Mouse (Mus musculus) heart, embryonic 14.5 days (tissue): Measurements from ENCODE around the gene Gpx4. TPM values are rescaled to one million over a fixed set of nuclear protein-coding genes. Genes with fewer than 3 reads are reported as not detected.
A peak's percentile ranks its signal among the peaks of the same experiment; 100 is the strongest.
"Not testable (repeated sequence)": the region's sequence is repeated elsewhere in the genome, so short reads cannot be mapped to it uniquely, and the experiment has no call there.

Source experiments
- ATAC-seq: fragments of 200-750 bp; cut with Nextera tagmentation; 2 replicates; pipeline ENCODE4 v1.8.0; 2017; ENCODE audit warnings: low read depth, moderate TSS enrichment; ENCODE audit not compliant: insufficient number of reproducible peaks, insufficient read depth, low FRiP score
- H3K27ac ChIP-seq, 2 experiments: fragments of 200-500 bp in 1 of 2; fragments of 300-500 bp in 1 of 2; sonication (generic) in 1 of 2; replicated peaks in 1 of 2; 2 replicates each; pipeline ENCODE4 v1.5.1; 2012 to 2014; ENCODE audit warnings: low read depth in 2 of 2, low read length in 2 of 2, control low read depth in 1 of 2, mild to moderate bottlenecking in 1 of 2, mixed read lengths in 1 of 2; ENCODE audit not compliant: control insufficient read depth in 1 of 2, insufficient read depth in 1 of 2
- H3K27me3 ChIP-seq: fragments of 300-500 bp; sonication (generic); 2 replicates; pipeline ENCODE4 v1.6.1; 2014; ENCODE audit warnings: mild to moderate bottlenecking, low read length, control low read depth; ENCODE audit not compliant: control insufficient read depth, insufficient read depth
- H3K36me3 ChIP-seq: fragments of 300-500 bp; sonication (generic); 2 replicates; pipeline ENCODE4 v1.6.1; 2014; ENCODE audit warnings: mild to moderate bottlenecking, control low read depth, low read length, mixed read lengths; ENCODE audit not compliant: control insufficient read depth, insufficient read depth
- H3K4me1 ChIP-seq, 2 experiments: fragments of 200-500 bp in 1 of 2; fragments of 300-500 bp in 1 of 2; sonication (generic) in 1 of 2; 2 replicates each; pipeline ENCODE4 v1.6.1; 2012 to 2014; ENCODE audit warnings: low read length in 2 of 2, control low read depth in 1 of 2, mixed read lengths in 1 of 2; ENCODE audit not compliant: control insufficient read depth in 2 of 2, insufficient read depth in 2 of 2
- H3K4me2 ChIP-seq: fragments of 300-500 bp; sonication (generic); 2 replicates; pipeline ENCODE4 v1.6.1; 2014; ENCODE audit warnings: mild to moderate bottlenecking, low read length
- H3K4me3 ChIP-seq, 2 experiments: fragments of 200-500 bp in 1 of 2; fragments of 300-500 bp in 1 of 2; sonication (generic) in 1 of 2; 2 replicates each; pipeline ENCODE4 v1.5.1; 2012 to 2014; ENCODE audit warnings: low read length in 2 of 2, mild to moderate bottlenecking in 2 of 2, control low read depth in 1 of 2, low read depth in 1 of 2, moderate library complexity in 1 of 2; ENCODE audit not compliant: control insufficient read depth in 1 of 2, insufficient read depth in 1 of 2
- H3K9ac ChIP-seq: fragments of 300-500 bp; sonication (generic); 2 replicates; pipeline ENCODE4 v1.6.1; 2014; ENCODE audit warnings: mild to moderate bottlenecking, low read length
- H3K9me3 ChIP-seq: fragments of 300-500 bp; sonication (generic); 2 replicates; pipeline ENCODE4 v1.6.1; 2016; ENCODE audit warnings: low read length, control low read depth; ENCODE audit not compliant: control insufficient read depth
- WGBS: fragments of 180-500 bp; shearing (Covaris S2); extraction: QIAGEN DNeasy Blood & Tissue Kit; methylation state at CpG from one replicate; pipeline ENCODE4 v1.1.7; 2014; 5-methylcytosine and 5-hydroxymethylcytosine counted together
- polyA plus RNA-seq: library from polyadenylated mRNA; unstranded; fragments of >200 nt; fragmentation: Nextera tagmentation; extraction: Ambion mirVana; gene quantifications from 2 replicates; pipeline ENCODE4 v1.2.1, GENCODE M21; 2014

Gene Gpx4
- polyA plus RNA-seq, 1 experiment from 2014 or later, result 757 TPM

DNA sequence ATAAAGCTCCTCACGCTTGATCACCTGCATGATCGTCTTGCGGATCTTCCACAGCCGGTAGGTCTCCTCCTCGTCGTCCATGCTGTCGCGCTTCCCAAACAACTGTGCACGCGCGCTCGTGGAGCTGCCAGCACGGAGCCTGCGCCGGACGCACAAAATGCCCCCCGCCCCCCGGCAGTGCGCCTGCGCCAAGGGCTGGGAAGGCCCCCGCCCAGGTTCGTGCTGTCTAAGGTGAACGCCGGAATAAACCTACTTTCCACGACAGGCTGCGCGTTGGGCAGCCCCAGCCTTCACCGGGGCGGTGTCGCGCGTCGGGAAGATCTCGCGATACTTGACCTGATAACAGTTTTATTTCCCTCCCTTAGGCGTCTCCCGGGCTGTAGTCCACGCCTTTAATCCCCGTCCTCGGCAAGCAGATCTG, 7.4 kb upstream of the Gpx4 start, which contains the start of gene Polr2e:
TSS of gene Polr2e (minus strand) at position 237 of the 421 bp plus-strand sequence.
- peak within 1 kb of the TSS; percentile 34 to 60; a peak in 3 of 4 replicates for H3K27ac ChIP-seq
- no peaks in the 10 kb centered on the region for H3K27me3 ChIP-seq
- peak; percentile 96 for ATAC-seq
- H3K4me3 ChIP-seq, result peak within 1 kb of the TSS; percentile 69 to 85
- peak within 1 kb of the TSS; percentile 87 for H3K9ac ChIP-seq
- H3K9me3 ChIP-seq, result no peaks in the 10 kb centered on the region
- H3K4me1 ChIP-seq, result peaks cover 2 to 12% of the 10 kb centered on the region in 2 experiments; a peak in 3 of 4 replicates
- H3K4me2 ChIP-seq, result peak within 1 kb of the TSS; percentile 76
- WGBS, result under 1% methylated on average over 40 of the region's 40 CpGs
- H3K36me3 ChIP-seq, result peaks cover 36% of the 10 kb centered on the region

DNA sequence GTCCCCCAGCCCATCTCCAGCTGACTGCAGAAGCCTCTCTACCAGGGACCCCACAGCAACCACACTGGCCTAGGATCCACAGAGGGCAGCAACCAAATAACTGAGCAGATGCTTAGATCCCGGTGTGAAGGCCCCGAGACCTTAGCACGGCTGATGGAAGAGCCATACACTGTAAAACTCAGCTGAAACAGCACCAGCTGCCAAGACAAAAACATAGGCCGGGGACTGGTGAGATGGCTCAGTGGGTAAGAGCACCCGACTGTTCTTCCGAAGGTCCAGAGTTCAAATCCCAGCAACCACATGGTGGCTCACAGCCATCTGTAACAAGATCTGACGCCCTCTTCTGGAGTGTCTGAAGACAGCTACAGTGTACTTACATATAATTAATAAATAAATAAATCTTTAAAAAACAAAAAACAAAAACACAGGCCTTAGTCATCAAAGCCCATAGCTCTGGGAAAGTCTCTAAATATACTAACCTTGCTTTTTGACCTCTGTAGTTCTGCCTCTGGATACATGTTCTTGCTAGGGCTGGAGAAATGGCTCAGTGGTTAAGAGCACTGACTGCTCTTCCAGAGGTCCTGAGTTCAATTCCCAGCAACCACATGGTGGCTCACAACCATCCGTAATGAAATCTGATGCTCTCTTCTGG, 5.4 kb upstream of the Gpx4 start:
- WGBS, result 85% methylated on average over 8 of the region's 8 CpGs
- H3K4me3 ChIP-seq, H3K9ac ChIP-seq, ATAC-seq, H3K27ac ChIP-seq, H3K4me2 ChIP-seq, H3K9me3 ChIP-seq, H3K27me3 ChIP-seq: not testable (repeated sequence)
- Histone ChIP-seq H3K4me1 (peaks cover 2 to 12% of the 10 kb centered on the region in 2 experiments; a peak in 3 of 4 replicates), H3K36me3 (peaks cover 19% of the 10 kb centered on the region)

DNA sequence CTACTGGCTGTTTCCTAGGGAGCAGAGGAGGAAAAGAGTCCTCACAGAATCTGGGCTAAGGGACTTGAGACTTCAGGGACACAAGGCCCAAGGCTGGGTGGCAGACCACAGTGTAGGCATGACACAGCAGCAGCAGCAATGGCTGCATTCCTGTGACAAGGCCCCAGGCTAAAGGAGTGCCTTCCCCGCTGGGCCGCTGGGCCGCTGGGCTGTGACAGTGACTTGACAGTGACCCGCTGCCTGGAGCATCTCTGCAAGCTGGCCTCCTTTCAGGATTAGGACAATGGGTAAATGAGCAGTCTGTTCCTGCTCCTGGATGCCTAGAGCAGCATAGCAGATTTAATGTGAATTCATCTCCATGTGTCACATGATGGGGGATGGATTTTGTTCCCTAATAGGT, 2.9 kb upstream of the Gpx4 start:
- Histone ChIP-seq H3K27me3 (no peaks in the 10 kb centered on the region), H3K4me2 (no peak overlapping the region), H3K4me1 (peaks cover 10 to 18% of the 10 kb centered on the region in 2 experiments; a peak in 3 of 4 replicates), H3K9me3 (no peaks in the 10 kb centered on the region), H3K27ac (no peak overlapping the region), H3K9ac (no peak overlapping the region), H3K4me3 (no peak overlapping the region), H3K36me3 (no peaks in the 10 kb centered on the region)
- WGBS, result 51% methylated on average over 4 of the region's 4 CpGs
- ATAC-seq, result no peak

DNA sequence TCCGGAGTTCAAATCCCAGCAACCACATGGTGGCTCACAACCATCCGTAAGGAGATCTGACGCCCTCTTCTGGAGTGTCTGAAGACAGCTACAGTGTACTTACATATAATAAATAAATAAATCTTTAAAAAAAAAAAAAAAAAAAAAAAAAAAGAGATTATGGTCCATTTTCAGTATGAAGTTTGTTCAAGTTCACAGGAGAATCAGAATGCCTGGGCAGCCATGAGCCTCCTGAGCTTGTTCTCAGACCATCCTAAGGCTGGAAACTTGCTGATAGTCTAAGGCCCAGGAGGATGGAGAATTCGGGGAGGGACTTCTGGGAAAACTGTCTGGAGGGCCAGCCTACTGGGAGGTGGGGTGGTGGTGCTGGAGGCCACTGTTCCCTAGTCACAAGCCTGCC, 1.6 kb upstream of the Gpx4 start:
- H3K36me3 ChIP-seq, H3K4me3 ChIP-seq, H3K4me2 ChIP-seq, H3K9ac ChIP-seq, ATAC-seq, H3K27me3 ChIP-seq, H3K9me3 ChIP-seq, H3K27ac ChIP-seq: not testable (repeated sequence)
- whole genome bisulfite sequencing, result 85% methylated on average over 2 of the region's 4 CpGs
- H3K4me1 ChIP-seq, result peaks cover 11 to 23% of the 10 kb centered on the region in 2 experiments; a peak in 3 of 4 replicates

DNA sequence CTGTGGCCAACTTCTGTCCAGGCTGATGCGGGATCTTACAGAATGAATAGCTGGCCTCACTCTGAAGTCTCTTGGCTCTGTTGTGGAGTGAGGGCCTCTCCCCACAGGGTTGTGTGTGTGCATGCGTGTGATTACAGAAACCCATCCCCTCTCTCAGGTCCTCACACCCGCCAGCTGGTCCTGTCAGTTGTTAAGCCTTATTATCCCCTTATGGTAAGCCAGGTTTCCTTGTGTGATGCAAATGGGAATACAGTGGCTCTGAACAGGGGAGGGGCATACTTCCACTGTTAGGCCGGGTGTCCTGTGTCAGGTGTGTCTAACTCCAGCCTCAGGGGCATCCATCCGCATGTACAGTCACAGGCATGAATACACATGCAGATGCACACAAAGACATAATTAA, 1.2 kb upstream of the Gpx4 start:
- H3K27ac ChIP-seq, result no peak overlapping the region
- no peak overlapping the region for H3K4me3 ChIP-seq
- no peak overlapping the region for H3K4me2 ChIP-seq
- no peaks in the 10 kb centered on the region for H3K36me3 ChIP-seq
- H3K27me3 ChIP-seq, result no peaks in the 10 kb centered on the region
- H3K9ac ChIP-seq, result no peak overlapping the region
- H3K4me1 ChIP-seq, result peaks cover 14 to 24% of the 10 kb centered on the region in 2 experiments; a peak in 3 of 4 replicates
- no peak for ATAC-seq
- 84% methylated on average over 5 of the region's 5 CpGs for WGBS
- H3K9me3 ChIP-seq, result no peaks in the 10 kb centered on the region

DNA sequence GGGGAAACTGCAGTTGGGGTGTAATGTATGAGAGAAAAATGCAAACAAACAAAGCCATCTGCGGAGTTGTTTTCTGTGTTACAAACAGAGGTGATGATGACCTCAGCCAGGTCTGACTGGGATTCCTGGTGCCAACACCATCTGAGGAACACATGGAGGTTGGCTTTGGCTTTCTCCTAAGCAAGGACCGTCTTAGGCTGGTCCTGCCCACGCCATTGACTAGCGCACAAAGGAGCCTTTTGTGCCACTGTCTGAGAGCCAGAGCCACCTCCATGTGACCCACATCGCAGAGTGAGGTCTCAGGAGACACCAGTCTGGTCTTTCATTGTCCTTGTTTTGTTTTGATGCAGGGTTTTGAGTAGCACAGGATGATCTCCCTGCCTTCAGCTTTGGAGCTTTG, 1.4 kb downstream of the Gpx4 start:
- WGBS, result 34% methylated on average over 5 of the region's 5 CpGs
- Histone ChIP-seq H3K4me3 (no peak overlapping the region), H3K9ac (0 out of 2 replicates have a peak overlapping the region, but pooled peaks have one; percentile 16), H3K27me3 (no peaks in the 10 kb centered on the region), H3K4me1 (peaks cover 23 to 46% of the 10 kb centered on the region in 2 experiments), H3K9me3 (no peaks in the 10 kb centered on the region), H3K36me3 (no peaks in the 10 kb centered on the region), H3K27ac (peak overlapping the region in 1 of 2 experiments; percentile 19; a peak in 1 of 4 replicates), H3K4me2 (no peak overlapping the region)
- no peak for ATAC-seq

DNA sequence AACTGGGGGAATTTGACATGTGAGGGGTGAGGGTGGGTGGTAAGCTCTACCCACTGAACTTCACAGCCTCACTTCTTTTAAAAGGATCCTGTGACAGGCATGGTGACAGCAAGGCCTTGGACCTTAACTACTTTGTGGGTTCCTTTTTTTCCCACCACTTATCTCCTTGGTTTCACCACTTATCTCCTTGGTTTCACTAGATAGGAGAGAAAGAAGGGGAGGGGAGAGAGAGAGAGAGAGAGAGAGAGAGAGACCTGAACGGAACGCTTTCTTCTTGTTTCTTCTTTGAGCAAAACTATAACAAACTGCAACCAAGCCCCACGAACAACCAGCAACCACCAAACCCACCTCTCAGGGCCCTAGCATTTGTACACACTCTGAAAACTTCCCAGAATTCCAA, 1.9 kb downstream of the Gpx4 start:
- Histone ChIP-seq H3K9me3 (no peaks in the 10 kb centered on the region), H3K4me2 (no peak overlapping the region), H3K9ac (0 out of 2 replicates have a peak overlapping the region, but pooled peaks have one; percentile 16), H3K36me3 (no peaks in the 10 kb centered on the region), H3K4me1 (peaks cover 23 to 46% of the 10 kb centered on the region in 2 experiments), H3K27ac (peak overlapping the region in 1 of 2 experiments; percentile 19; a peak in 1 of 4 replicates), H3K27me3 (no peaks in the 10 kb centered on the region), H3K4me3 (no peak overlapping the region)
- 34% methylated on average over 3 of the region's 3 CpGs for WGBS
- ATAC-seq, result no peak
